Mouse (Mus musculus): ENCODE results near the gene Foxn2.
"Not testable (repeated sequence)": the region's sequence is repeated elsewhere in the genome, so short reads cannot be mapped to it uniquely, and the experiment has no call there.

The Foxn2 gene

GRCm38 (mm10) chr17:88440285-88441000, at the start of gene Foxn2:
Gene Foxn2 (plus strand): TSS chr17:88440711.
- in situ Hi-C loops (cut with MboI; ENCODE audit: low sequenced_read_pairs), result no loop called here

- in situ Hi-C loops (cut with MboI; ENCODE audit: low sequenced_read_pairs), result no loop called here
Measured at GRCm38 (mm10) chr17:88397501-88397900, 43.0 kb upstream of the Foxn2 start.

GRCm38 (mm10) chr17:88398090-88398489, 42.4 kb upstream of the Foxn2 start:
- in situ Hi-C loops (cut with MboI; ENCODE audit: low sequenced_read_pairs), result no loop called here

- in situ Hi-C loops (cut with MboI; ENCODE audit: low sequenced_read_pairs), result no loop called here
Measured at GRCm38 (mm10) chr17:88398854-88399253, 41.7 kb upstream of the Foxn2 start.

- in situ Hi-C loops (cut with MboI; ENCODE audit: low sequenced_read_pairs), result no loop called here
Measured at GRCm38 (mm10) chr17:88400122-88400521, 40.4 kb upstream of the Foxn2 start.

- in situ Hi-C loops (cut with MboI; ENCODE audit: low sequenced_read_pairs), result no loop called here
Measured at GRCm38 (mm10) chr17:88400702-88401475, 39.6 kb upstream of the Foxn2 start.

- in situ Hi-C loops (cut with MboI; ENCODE audit: low sequenced_read_pairs), result no loop called here
Measured at GRCm38 (mm10) chr17:88403269-88403668, 37.2 kb upstream of the Foxn2 start.

- in situ Hi-C loops (cut with MboI; ENCODE audit: low sequenced_read_pairs), result no loop called here
Measured at GRCm38 (mm10) chr17:88404471-88404870, 36.0 kb upstream of the Foxn2 start.

- in situ Hi-C loops (cut with MboI; ENCODE audit: low sequenced_read_pairs), result no loop called here
Measured at GRCm38 (mm10) chr17:88405076-88405475, 35.4 kb upstream of the Foxn2 start.

GRCm38 (mm10) chr17:88409706-88410105, 30.8 kb upstream of the Foxn2 start:
- in situ Hi-C loops (cut with MboI; ENCODE audit: low sequenced_read_pairs), result no loop called here

GRCm38 (mm10) chr17:88413155-88413836, 27.2 kb upstream of the Foxn2 start:
- in situ Hi-C loops (cut with MboI; ENCODE audit: low sequenced_read_pairs), result no loop called here

- in situ Hi-C loops (cut with MboI; ENCODE audit: low sequenced_read_pairs), result no loop called here
Measured at GRCm38 (mm10) chr17:88420426-88420825, 20.1 kb upstream of the Foxn2 start.

- in situ Hi-C loops (cut with MboI; ENCODE audit: low sequenced_read_pairs), result no loop called here
Measured at GRCm38 (mm10) chr17:88421246-88421645, 19.3 kb upstream of the Foxn2 start.

- in situ Hi-C loops (cut with MboI; ENCODE audit: low sequenced_read_pairs), result no loop called here
Measured at GRCm38 (mm10) chr17:88430719-88431118, 9.8 kb upstream of the Foxn2 start.

GRCm38 (mm10) chr17:88431486-88431885, 9.0 kb upstream of the Foxn2 start:
- in situ Hi-C loops (cut with MboI; ENCODE audit: low sequenced_read_pairs), result no loop called here

GRCm38 (mm10) chr17:88431987-88432386, 8.5 kb upstream of the Foxn2 start:
- in situ Hi-C loops (cut with MboI; ENCODE audit: low sequenced_read_pairs), result no loop called here

GRCm38 (mm10) chr17:88435322-88435721, 5.2 kb upstream of the Foxn2 start:
- in situ Hi-C loops (cut with MboI; ENCODE audit: low sequenced_read_pairs), result no loop called here

GRCm38 (mm10) chr17:88436284-88436683, 4.2 kb upstream of the Foxn2 start:
- in situ Hi-C loops (cut with MboI; ENCODE audit: low sequenced_read_pairs), result no loop called here

GRCm38 (mm10) chr17:88436749-88437148, 3.8 kb upstream of the Foxn2 start:
- in situ Hi-C loops (cut with MboI; ENCODE audit: low sequenced_read_pairs), result not testable (repeated sequence)

- in situ Hi-C loops (cut with MboI; ENCODE audit: low sequenced_read_pairs), result no loop called here
Measured at GRCm38 (mm10) chr17:88437391-88437790, 3.1 kb upstream of the Foxn2 start.

GRCm38 (mm10) chr17:88439536-88440050, 918 bp upstream of the Foxn2 start:
- in situ Hi-C loops (cut with MboI; ENCODE audit: low sequenced_read_pairs), result no loop called here

Measured in CH12F3 (cell line).